Mouse (Mus musculus): ENCODE measurements around the gene Stim2.

Gene Stim2

DNA sequence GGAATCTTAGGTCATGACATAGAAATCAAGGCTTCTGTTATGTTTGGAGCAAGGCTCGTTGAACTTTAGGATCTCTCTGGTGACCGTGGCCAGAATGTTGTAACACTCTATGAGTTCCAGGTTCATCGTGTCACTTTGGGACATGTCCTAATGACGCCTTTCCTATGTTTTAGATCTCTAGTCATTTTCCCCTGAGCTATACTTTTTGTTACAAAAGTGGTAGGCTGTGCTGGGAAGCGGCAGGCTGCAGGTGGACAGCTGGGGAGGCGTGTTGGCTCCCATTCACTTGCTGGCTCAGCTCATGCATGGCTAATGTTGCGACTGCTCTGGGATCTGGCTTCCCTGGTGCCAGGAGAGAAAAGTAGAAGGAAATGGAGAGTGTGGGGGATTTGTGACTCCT is 5.7 kb upstream of the Stim2 start:
- DNase-seq (ENCODE audit: extremely low spot score, low read depth, low spot score), result no peak

DNA sequence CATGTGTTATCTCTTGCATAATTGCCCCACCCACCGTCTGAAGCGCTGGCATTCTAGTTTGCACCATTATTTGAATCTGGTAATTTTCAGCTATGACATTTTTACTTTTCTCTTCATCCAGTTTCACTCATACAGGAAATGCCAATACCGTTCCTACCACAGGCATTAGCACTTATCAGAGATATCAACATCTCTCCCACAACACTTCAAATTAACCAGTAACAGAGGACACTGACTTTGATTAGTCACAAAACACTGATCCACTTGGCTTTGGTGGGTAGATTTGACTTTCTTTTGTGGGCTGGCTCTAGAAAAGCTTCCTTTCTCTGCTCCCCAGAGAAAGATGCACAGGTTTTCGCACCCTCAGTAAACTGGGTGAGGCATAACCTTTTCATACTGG is 3.7 kb upstream of the Stim2 start:
- no peak for DNase-seq (ENCODE audit: extremely low spot score, low read depth, low spot score)

DNA sequence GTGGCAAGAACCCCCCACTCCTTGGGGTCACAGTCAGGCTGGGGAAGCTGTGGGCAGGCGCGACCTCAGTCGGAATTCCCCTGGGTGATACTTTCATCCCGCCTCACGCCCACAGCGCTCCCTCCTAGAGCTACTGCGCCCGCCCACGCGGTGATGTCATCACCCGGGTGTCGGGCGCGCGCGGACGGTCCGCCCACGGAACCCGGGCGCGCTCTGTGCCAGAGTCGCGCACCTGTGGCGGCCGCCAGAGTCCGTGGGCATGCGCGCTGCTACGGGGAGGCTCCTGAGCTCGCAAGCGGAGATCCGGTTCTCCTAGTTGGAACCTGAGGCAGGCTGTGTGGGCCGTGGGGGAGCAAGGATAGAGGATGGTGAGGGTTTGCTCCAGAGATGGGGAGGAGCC is 3.0 kb upstream of the Stim2 start:
- no peak for DNase-seq (ENCODE audit: extremely low spot score, low read depth, low spot score)

DNA sequence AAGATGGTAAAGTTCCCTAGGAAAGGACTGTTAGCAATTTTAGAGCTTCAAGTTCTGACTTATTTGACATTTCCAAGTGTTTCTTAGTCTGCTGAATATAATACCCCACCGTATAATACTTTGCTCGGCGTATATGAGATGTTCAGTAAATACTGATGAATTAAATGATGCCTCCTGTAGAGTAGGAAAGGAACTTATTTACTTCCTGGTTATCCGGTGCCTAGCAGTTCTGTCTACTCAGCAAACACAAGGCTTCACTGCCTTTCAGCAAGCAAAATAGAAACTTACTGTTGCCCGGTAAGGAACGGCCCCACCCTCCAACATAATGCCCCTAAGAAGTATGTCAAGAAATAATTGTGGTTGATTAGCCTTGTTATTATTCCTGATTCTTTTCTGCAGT is 1.5 kb upstream of the Stim2 start:
- DNase-seq (ENCODE audit: extremely low spot score, low read depth, low spot score), result no peak

DNA sequence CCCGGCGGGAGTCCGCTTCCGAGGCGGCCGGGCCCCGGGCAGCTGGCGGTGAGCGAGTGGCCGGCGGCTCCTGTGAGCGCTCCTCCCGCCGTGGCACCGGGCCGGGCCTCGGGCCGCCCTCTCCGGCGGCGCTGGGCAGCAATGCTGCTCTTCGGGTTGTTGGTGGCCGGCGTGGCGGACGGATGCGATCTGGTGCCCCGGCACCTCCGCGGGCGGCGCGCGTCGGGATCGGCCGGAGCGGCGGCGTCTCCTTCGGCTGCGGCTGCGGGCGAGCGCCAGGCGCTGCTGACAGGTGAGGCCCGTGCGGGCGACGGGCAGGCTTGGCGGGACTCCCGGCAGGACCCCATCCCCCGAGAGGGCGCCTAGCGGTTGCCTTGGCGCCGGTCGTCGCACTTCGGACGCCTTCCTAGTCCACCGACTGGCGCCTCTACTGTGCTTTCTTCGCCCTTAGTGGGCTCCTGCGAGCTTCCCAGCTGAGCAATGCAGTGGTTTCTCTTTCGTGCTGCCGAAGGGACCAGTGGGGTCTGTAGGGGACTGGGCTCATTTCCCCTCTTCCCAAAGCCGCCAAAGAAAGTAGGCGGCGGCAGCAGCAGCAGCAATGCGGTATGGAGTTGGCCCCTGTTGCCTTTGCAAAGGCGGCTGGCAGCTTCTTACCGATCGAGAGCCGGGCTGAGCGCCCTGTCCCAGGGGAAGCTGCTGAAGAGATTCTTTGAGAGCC is 603 bp downstream of the Stim2 start:
- no peak for DNase-seq (ENCODE audit: extremely low spot score, low read depth, low spot score)

DNA sequence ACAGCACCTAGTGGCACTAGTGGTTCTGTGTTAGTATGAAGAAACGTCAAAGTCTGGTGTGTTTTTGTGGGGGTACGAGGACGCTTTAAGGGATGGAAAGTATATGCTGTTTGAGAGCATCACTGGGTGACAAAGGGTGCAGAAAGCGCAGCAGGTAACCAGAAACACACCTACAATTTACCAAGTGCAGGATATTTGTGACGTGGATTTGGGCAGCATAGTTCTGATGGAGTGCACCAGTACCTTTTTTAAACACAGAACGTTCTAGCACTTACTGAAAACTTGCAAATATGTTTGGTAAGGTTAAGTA is 1.1 kb downstream of the Stim2 start:
- no peak for DNase-seq (ENCODE audit: extremely low spot score, low read depth, low spot score)

DNA sequence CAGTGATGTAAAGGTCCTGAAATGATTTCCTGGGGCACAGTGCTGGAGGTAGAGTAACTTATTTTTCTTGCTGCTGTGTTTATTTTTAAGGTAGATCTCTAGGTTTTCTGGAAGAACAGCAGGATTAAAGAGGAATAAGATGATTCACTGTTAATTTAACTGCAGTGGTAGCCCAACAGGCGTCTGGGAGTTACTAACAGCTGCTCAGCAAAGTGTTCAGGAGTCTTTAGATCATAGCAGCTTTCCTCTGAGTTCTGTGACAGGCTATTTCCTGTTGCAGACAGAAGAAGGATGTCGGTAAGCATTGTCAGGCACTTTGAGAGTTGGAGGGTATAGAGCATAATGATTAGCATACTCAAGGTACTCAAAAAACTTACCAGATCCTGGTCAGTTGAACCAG is 1.5 kb downstream of the Stim2 start:
- DNase-seq (ENCODE audit: extremely low spot score, low read depth, low spot score), result no peak

DNA sequence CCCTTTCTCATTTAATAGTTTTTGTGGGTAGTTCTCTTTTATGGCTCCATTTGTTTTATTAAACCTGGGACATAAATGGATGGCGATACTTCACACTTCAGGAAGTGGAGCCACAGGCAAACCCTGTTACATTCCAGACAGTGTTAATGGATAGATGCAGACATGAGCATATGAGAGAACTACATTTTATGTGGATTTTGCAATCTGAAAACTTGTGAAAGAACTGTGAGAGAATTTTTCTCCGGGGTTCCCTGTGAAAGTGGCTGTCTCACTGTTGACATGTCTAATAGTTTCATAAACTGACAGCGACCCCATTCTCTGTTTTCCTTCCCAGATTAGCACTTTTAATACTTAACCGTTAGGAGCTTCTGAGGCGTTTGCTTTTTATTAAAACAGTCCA is 2.7 kb downstream of the Stim2 start:
- no peak for DNase-seq (ENCODE audit: extremely low spot score, low read depth, low spot score)

DNA sequence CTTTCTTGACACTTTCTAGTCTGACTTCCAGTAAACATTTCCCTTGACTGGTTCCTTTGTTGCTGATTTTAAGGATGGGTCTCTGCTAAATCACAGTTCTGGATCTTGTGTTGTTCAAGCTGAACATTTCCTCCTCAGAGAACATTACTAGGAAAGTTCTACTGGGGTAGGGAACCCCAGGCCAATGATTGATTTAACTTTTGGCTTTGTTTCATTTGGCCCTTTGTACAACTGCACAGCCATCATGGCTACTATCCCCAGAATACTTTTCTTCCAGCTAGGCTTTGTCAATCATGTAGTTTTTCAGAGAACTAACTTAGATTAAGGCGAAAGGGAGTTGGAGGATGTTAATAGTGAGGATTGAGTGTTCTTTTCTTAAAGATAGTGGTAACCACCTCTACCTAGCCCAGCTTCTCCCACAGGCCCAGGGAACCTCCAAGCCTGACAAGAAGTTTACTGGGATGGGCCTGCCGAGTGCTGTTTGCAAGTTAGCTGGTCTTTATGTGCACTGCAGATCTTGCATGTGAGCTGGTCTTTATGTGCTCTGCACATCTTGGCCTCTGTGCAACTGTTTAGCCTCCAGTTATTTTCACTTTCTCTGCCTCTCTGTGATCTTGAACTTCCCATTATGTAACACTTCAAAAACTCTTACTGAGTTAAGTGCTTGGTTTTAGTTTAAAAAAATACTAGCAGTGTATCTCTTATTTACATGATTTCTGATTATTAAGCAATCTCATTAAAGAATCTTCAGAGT is 7.0 kb downstream of the Stim2 start:
- DNase-seq (ENCODE audit: extremely low spot score, low read depth, low spot score), result no peak

DNA sequence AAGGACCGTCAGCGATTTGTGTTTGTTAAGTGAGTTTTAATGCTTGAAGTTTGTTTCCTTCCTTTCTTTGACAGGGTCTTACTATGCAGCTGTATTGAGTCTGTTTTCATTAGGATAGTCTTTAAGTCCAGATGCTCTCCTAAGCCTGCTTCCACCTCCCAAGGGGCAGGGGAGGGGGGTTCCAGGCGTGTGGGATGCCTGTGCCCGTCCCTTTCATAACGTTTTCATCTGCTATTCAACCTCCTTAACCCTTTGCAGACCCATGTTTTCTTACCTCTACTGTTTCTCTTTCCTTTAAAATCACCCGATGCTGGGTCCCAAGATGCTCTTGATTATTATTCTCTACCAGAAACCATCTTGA is 7.5 kb downstream of the Stim2 start:
- no peak for DNase-seq (ENCODE audit: extremely low spot score, low read depth, low spot score)

DNA sequence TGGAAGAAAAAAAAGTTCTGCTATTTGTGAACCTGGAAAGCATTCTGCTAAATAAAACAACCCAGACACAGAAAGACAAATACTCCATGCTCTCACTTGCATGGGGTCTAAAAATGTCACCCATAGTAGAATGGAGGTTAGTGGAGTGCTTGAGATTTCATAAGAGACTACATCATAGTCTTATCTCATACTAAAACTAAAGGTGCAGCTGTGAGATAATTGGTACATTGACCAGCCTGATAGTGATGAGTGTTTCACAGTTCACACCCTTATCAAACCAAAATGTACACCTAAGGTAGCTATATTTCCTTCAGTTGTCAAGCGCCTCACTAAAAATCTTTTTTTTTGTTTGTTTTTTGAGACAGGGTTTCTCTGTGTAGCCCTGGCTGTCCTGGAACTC is 8.5 kb downstream of the Stim2 start:
- DNase-seq (ENCODE audit: extremely low spot score, low read depth, low spot score), result no peak

DNA sequence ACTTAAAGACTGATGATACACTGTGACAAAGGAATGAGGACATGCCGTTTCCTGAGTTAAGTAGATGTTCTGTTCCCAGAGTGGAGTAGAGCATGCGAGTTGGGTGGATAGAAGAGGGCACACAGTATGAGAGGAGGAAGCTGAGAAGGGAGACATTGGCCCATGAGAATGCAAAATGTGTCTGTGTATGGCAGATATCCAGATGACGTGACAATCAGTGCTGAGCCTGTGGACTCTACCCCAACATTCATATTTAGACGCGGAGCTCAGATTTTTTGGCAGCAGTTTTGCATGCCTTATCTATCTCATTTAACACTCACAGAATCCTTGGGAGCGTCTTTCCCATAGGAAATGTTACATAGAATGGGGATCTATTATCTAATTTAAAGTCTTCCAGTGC is 9.3 kb downstream of the Stim2 start:
- DNase-seq (ENCODE audit: extremely low spot score, low read depth, low spot score), result no peak

DNA sequence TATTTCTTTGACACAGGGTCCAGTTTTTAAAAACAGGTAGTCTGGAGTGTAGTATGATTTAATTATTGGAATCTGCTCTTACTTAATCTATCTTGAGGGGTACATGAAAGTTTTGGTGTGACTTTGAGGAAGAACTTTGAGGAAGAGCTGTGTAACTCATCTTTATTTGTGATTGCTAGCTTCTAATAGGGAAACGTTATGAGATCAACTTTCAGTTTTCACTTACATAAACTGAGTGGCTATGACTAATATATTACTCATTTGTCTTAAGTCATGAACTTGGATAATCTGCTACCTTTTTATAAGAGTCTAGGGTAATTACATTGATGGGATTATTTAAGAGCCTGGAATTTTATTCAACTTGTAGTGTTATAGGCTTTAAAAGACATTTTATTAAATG is 15.0 kb downstream of the Stim2 start:
- DNase-seq (ENCODE audit: extremely low spot score, low read depth, low spot score), result no peak

DNA sequence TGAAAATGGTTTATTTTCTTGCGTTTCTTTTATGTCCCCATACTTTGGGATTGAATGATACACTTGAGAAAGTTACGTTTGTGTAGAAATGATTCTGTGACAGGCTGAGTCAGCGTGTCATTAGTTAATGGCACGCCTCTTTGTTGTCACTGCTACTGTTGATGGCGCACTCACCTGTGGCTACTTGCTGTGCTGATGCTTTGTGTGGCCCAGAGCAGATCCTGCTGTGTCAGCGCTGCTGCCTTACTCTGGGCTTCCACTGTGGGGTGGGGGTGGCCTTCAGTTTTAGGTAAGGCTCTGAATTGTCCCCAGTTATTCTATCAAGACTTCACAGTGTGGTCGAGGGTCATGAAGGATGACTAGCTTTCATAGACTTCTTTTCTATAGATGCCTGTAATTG is 18.8 kb downstream of the Stim2 start:
- no peak for DNase-seq (ENCODE audit: extremely low spot score, low read depth, low spot score)

DNA sequence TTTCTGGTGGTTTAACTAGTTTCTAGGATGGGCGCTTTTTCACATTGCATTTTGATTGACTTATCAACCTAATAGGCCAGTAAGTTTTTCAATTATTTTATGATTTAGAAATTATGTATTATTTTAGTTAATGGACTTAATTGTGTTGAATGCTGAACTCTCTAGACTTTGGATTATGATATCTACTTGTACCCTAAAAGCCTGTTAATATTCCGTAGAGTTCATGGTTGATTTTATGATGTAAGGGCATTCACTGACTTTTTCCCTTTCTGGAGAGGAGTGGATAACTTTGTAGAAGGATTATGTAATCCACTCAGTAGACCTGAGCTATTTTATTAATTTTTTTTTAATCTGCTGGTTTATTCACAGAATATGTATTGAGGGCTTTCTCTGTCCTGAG is 20.6 kb downstream of the Stim2 start:
- no peak for DNase-seq (ENCODE audit: extremely low spot score, low read depth, low spot score)

DNA sequence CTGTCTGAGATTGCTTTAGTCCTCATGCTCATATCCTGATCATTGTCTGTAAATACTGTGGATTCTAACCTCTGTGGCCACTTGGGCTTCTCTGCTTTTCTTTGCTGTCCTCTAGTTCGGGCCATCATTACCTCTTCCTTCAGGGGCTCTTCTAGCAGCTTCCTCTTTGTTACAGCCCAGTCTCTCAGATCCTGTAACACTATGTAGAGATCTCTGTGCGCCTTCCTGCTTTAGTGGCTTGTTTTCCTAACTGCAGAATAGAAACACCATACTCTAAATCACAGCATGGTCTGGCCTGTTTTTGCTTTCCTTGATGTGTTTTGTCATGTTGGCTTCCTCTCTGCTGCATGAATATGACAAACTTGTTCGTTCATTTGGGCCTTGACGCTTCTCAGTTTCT is 21.2 kb downstream of the Stim2 start:
- DNase-seq (ENCODE audit: extremely low spot score, low read depth, low spot score), result no peak

DNA sequence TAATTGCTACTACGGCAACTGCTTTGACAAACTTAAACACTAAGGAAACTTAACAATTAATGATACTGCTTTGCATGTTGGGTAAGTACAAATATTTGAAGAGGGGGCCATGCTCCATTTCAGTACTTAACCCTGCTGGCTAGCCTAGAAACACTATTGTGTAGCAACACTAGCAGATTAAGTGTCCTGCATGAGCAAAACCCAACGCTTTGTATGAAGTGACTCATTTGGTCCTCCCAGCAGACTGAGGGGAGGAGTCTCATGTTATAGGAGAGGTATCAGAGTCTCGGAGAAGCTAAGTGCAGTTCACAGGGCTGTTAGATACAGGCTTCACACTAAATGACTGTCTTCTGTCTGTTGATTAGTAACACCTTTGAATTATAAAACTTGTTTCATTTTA is 26.3 kb downstream of the Stim2 start:
- DNase-seq (ENCODE audit: extremely low spot score, low read depth, low spot score), result no peak

DNA sequence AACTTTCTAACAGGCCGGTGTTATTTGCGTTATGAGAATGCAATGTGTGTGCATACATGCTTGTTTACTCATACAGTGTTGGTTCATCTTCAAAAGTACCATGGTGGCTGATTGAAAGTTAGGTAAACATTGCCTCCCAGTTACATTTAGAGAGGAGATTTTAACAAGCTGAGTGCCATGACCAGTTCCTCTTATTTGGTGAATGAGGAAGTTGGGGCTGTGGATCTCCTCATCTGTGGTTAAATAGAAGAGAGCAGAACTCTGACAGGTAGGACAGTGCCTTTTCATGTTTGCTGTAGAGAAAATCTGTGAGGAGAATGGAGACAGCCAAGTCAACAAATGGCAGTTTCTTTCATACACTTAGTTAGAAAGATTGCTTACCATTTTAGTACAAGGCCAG is 27.3 kb downstream of the Stim2 start:
- DNase-seq (ENCODE audit: extremely low spot score, low read depth, low spot score), result no peak

DNA sequence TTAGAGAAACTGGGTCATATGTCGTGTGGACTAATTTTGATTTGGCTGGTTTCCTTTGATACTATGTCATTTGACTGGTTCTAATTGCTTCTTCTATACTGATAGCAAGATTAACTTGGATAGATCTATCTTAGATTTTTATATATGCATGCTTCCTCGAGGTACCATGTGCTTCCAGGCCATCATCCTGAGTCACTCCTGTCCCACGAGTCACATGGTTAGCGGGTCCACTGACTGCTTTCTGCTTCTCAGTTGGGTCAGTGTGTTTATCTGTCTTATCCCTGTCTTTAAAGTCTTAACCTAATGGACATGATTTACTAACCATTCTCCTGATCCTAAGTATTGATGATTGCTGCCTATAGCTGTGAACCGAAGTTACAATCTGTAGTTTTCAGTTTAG is 34.9 kb downstream of the Stim2 start:
- DNase-seq (ENCODE audit: extremely low spot score, low read depth, low spot score), result no peak

DNA sequence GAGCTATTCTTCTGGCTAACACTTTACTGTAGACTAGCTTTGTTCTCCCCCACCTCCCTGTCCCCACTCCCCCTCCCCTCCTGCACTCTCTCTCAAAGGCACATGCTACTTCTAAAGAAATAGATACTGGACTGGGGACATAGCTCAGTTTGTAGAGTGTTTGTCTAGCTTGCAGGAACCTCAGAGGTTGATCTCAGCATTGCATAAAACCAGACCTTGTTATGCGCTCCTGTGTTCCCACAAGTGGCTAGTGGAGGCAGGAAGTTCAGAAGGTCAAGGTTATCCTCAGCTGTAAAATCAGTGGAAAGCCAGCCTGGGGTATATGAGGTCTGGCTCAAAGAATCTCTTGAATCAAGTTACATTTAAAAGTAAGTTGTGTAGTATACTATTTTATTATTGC is 36.4 kb downstream of the Stim2 start:
- DNase-seq (ENCODE audit: extremely low spot score, low read depth, low spot score), result no peak

DNA sequence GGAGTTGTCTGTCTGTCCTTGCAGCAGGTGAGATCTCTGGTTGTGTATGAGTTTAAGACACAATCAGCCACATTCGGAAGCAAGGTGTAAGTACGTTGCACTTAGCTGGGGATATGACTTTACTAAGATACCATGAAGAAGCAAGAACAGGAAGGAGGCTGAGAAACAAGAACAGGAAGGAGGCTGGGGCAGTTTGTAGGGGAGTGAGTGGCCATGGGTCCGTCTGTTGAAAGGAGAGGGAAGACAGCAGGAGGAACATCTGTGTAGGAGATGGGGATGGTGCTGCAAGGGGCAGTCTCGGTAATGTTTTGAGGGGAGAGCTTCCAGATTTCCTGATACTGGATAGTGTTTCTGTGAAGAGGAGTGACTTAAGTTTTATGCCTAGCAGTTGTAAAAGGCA is 40.3 kb downstream of the Stim2 start:
- DNase-seq (ENCODE audit: extremely low spot score, low read depth, low spot score), result no peak

DNA sequence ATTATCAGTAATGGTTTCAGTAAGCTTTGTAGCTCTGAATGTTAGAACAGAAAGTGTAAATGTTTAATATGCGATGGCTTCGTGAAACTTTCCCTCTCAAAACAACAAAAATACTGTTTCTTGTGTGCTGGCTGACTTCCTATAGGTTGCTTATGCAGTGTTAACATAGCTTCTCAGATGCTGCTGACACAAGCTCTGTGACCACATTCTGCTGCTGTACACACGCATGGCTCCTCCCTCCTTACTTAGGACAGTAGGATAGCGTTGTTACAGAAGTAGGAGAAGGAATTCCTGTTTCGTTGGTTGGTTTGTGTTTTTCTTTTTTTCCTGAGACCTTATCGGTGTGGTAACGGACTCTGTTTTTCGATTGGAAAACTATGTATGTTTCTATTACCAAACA is 42.2 kb downstream of the Stim2 start:
- no peak for DNase-seq (ENCODE audit: extremely low spot score, low read depth, low spot score)

DNA sequence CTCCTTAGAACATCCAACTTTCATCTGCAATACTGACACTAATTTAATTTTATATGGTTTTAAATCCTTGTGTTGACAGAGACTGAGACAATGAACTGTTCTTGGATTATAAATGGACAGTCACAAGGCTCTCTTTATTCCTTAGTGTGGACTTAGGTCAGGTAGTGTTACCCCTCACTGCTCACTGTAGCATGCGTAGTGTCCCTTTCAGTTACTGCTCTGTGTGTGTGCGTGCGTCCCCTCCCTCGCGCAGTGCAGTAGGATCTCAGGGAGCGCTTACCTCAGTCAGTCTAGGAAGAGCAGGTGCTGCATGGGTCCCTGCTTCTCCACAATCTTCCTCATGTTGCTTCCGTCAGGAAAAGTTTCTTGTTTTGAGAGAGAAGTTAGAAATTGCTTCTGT is 43.7 kb downstream of the Stim2 start:
- DNase-seq (ENCODE audit: extremely low spot score, low read depth, low spot score), result no peak
